Mouse (Mus musculus) lung, postnatal 10 days (tissue): ENCODE results near the gene Olfr1367.

Source experiments
- DNase-seq: peaks from one replicate; pipeline ENCODE4 v3.0.0; 2021

Gene Olfr1367

DNA sequence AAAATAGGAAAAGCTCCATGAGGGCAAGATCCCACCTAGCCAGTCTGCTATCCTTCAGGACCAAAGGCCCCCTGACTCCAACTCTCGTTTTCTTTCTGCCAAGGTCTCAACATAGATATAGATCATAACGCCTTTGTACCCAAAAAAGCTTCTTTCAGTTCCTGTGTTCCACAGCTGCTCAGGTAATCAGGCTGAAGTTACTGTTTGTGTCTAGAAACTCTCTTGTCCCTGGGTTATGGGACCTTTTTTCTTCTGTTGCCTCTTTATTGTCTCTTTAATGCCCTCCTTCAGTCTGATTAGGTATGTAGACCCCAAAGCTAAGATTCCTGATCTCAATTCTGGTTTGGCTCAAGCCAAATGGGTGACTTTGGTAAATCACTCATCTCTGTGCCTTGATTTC is 50.8 kb downstream of the Olfr1367 start:
- no peak for DNase-seq
